ENCODE assay signal across 21 mouse cellular contexts in genomic region chr4:99108817-99109216, GRCm38 (mm10). TPM values are rescaled to one million over a fixed set of nuclear protein-coding genes. Genes with fewer than 3 reads are reported as not detected.
DNase-seq lines count a peak whose midpoint lies in the region; ATAC-seq and TF ChIP-seq lines count a peak whose summit lies in the region.
"Had no signal": no experiment of that assay in that cellular context is flagged by ENCODE, and none has a peak within 500 bp of the region (broad histone marks: within the 10 kb centered on the region; RNA-seq: fewer than 3 reads in every experiment).

No protein-coding gene starts in this region.

- peaks cover 6% of the 10 kb centered on the region; the same call in 1 of the 2 replicates for H3K4me1 ChIP-seq in forebrain, embryonic 16.5 days (replicated peaks; ENCODE audit: control insufficient read depth, insufficient read depth, low read length)
- H3K4me1 ChIP-seq in forebrain, embryonic 12.5 days: peaks cover 24% of the 10 kb centered on the region
- peaks cover 33% of the 10 kb centered on the region for H3K4me1 ChIP-seq in kidney, embryonic 15.5 days
- peaks cover 13% of the 10 kb centered on the region for H3K4me1 ChIP-seq in midbrain, embryonic 16.5 days (ENCODE audit: control insufficient read depth, insufficient read depth, low read length)
- H3K4me1 ChIP-seq in midbrain, postnatal 0 days (ENCODE audit: insufficient read depth, low read length): 0 out of 2 replicates have a peak, but pooled peaks cover 6% of the 10 kb centered on the region

- H3K9me3 ChIP-seq in forebrain, embryonic 16.5 days (ENCODE audit: control insufficient read depth, low read length): no peaks in the 10 kb centered on the region
- H3K9me3 ChIP-seq in forebrain, embryonic 12.5 days: no peaks in the 10 kb centered on the region
- no peaks in the 10 kb centered on the region for H3K9me3 ChIP-seq in kidney, embryonic 15.5 days (replicated peaks)
- no peaks in the 10 kb centered on the region for H3K9me3 ChIP-seq in midbrain, embryonic 16.5 days (replicated peaks; ENCODE audit: control insufficient read depth, low read length, poor library complexity, severe bottlenecking)
- no peaks in the 10 kb centered on the region for H3K9me3 ChIP-seq in midbrain, postnatal 0 days (ENCODE audit: low read length)
- H3K9me3 ChIP-seq: embryonic facial prominence, embryonic 13.5 days; embryonic facial prominence, embryonic 15.5 days had no signal

- H3K36me3 ChIP-seq in forebrain, embryonic 16.5 days (ENCODE audit: control insufficient read depth, insufficient read depth): no peaks in the 10 kb centered on the region
- 0 out of 2 replicates have a peak, but pooled peaks cover 2% of the 10 kb centered on the region for H3K36me3 ChIP-seq in forebrain, embryonic 12.5 days (replicated peaks)
- no peaks in the 10 kb centered on the region for H3K36me3 ChIP-seq in kidney, embryonic 15.5 days
- no peaks in the 10 kb centered on the region for H3K36me3 ChIP-seq in midbrain, embryonic 16.5 days (ENCODE audit: control insufficient read depth, insufficient read depth, low read length)
- H3K36me3 ChIP-seq in midbrain, postnatal 0 days (ENCODE audit: insufficient read depth, low read length): no peaks in the 10 kb centered on the region
- H3K36me3 ChIP-seq: embryonic facial prominence, embryonic 13.5 days; embryonic facial prominence, embryonic 15.5 days had no signal

- no peak for DNase-seq in kidney, postnatal 4 days
- no peak for DNase-seq in midbrain, postnatal 0 days (ENCODE audit: low spot score)
- DNase-seq: adrenal gland, adult 2 months; adrenal gland, postnatal 10 days; adrenal gland, postnatal 25 days; cerebellum, adult 11 months; cerebellum, adult 18-20 months; cerebellum, adult 8-10 months; cerebellum, adult 9-11 months; cerebellum, postnatal 14 days; cerebellum, postnatal 36 days; embryo, embryonic 11 days had no signal

- H3K4me3 ChIP-seq in forebrain, embryonic 16.5 days (replicated peaks; ENCODE audit: low read length): no peak overlapping the region
- no peak overlapping the region for H3K4me3 ChIP-seq in forebrain, embryonic 12.5 days (replicated peaks)
- H3K4me3 ChIP-seq in kidney, embryonic 15.5 days (replicated peaks): no peak overlapping the region
- no peak overlapping the region for H3K4me3 ChIP-seq in midbrain, embryonic 16.5 days (ENCODE audit: low read depth, low read length)
- no peak overlapping the region for H3K4me3 ChIP-seq in midbrain, postnatal 0 days (ENCODE audit: low read depth, low read length)
- H3K4me3 ChIP-seq: embryonic facial prominence, embryonic 13.5 days; embryonic facial prominence, embryonic 15.5 days; erythroblast, embryonic 14.5 days; forebrain, embryonic 10.5 days had no signal

- H3K9ac ChIP-seq in forebrain, embryonic 16.5 days (replicated peaks; ENCODE audit: low read depth, low read length): no peak overlapping the region
- H3K9ac ChIP-seq in forebrain, embryonic 12.5 days: no peak overlapping the region
- H3K9ac ChIP-seq in kidney, embryonic 15.5 days: no peak overlapping the region
- no peak overlapping the region for H3K9ac ChIP-seq in midbrain, embryonic 16.5 days (ENCODE audit: low read depth, low read length)
- no peak overlapping the region for H3K9ac ChIP-seq in midbrain, postnatal 0 days (replicated peaks; ENCODE audit: low read length, poor library complexity, severe bottlenecking)
- H3K9ac ChIP-seq: embryonic facial prominence, embryonic 13.5 days; embryonic facial prominence, embryonic 15.5 days had no signal

- no peak overlapping the region for H3K4me2 ChIP-seq in forebrain, embryonic 16.5 days (ENCODE audit: low read length)
- H3K4me2 ChIP-seq in forebrain, embryonic 12.5 days: no peak overlapping the region
- H3K4me2 ChIP-seq in kidney, embryonic 15.5 days: no peak overlapping the region
- no peak overlapping the region for H3K4me2 ChIP-seq in midbrain, embryonic 16.5 days (ENCODE audit: low read length)
- H3K4me2 ChIP-seq in midbrain, postnatal 0 days (ENCODE audit: low read depth, low read length, poor library complexity, severe bottlenecking): no peak overlapping the region
- H3K4me2 ChIP-seq: embryonic facial prominence, embryonic 13.5 days; embryonic facial prominence, embryonic 15.5 days had no signal

- 83% methylated on average over 4 of the region's 4 CpGs for WGBS in forebrain, embryonic 16.5 days
- WGBS in forebrain, embryonic 12.5 days: 89% methylated on average over 4 of the region's 4 CpGs
- WGBS in kidney, embryonic 15.5 days: 78% methylated on average over 4 of the region's 4 CpGs
- WGBS in midbrain, embryonic 16.5 days: 85% methylated on average over 4 of the region's 4 CpGs
- WGBS in midbrain, postnatal 0 days: 80% methylated on average over 4 of the region's 4 CpGs

- 0 out of 2 replicates have a peak, but pooled peaks have one; percentile 13 for ATAC-seq in forebrain, embryonic 16.5 days
- ATAC-seq in forebrain, embryonic 12.5 days (ENCODE audit: low FRiP score): no peak
- 0 out of 2 replicates have a peak, but pooled peaks have one; percentile 9 for ATAC-seq in kidney, embryonic 15.5 days (replicated peaks; ENCODE audit: low FRiP score)
- 0 out of 2 replicates have a peak, but pooled peaks have one; percentile 15 for ATAC-seq in midbrain, embryonic 16.5 days
- no peak for ATAC-seq in midbrain, postnatal 0 days (ENCODE audit: low FRiP score)
- ATAC-seq: forebrain, embryonic 14.5 days had no signal

- TF ChIP-seq CTCF in midbrain, postnatal 0 days (IDR thresholded peaks at IDR 0.05): no peak

- H3K27me3 ChIP-seq in forebrain, embryonic 16.5 days (replicated peaks; ENCODE audit: control insufficient read depth, insufficient read depth, low read length): no peaks in the 10 kb centered on the region
- no peaks in the 10 kb centered on the region for H3K27me3 ChIP-seq in forebrain, embryonic 12.5 days
- no peaks in the 10 kb centered on the region for H3K27me3 ChIP-seq in kidney, embryonic 15.5 days
- no peaks in the 10 kb centered on the region for H3K27me3 ChIP-seq in midbrain, embryonic 16.5 days (ENCODE audit: control insufficient read depth, insufficient read depth, low read depth, low read length)
- H3K27me3 ChIP-seq in midbrain, postnatal 0 days (ENCODE audit: insufficient read depth, low read length): no peaks in the 10 kb centered on the region
- H3K27me3 ChIP-seq: embryonic facial prominence, embryonic 13.5 days; embryonic facial prominence, embryonic 15.5 days had no signal

- H3K27ac ChIP-seq in forebrain, embryonic 16.5 days (ENCODE audit: low read length): no peak overlapping the region
- no peak overlapping the region for H3K27ac ChIP-seq in forebrain, embryonic 12.5 days
- no peak overlapping the region for H3K27ac ChIP-seq in kidney, embryonic 15.5 days
- no peak overlapping the region for H3K27ac ChIP-seq in midbrain, embryonic 16.5 days (ENCODE audit: low read length)
- no peak overlapping the region for H3K27ac ChIP-seq in midbrain, postnatal 0 days (ENCODE audit: low read depth, low read length)
- H3K27ac ChIP-seq: embryonic facial prominence, embryonic 13.5 days; embryonic facial prominence, embryonic 15.5 days; forebrain, embryonic 10.5 days had no signal

RNA-seq across cellular contexts. Expression of gene Dock7, which starts 11.9 kb away (rescaled TPM):
- 86.0 and 87.1 TPM in 2 replicates for polyA plus RNA-seq in forebrain, embryonic 16.5 days (2015; fragmentation: Nextera tagmentation; extraction: Ambion mirVana)
- 122 and 129 TPM in 2 replicates for polyA plus RNA-seq in forebrain, embryonic 12.5 days (2016; fragmentation: Nextera tagmentation; extraction: Ambion mirVana)
- polyA plus RNA-seq in kidney, embryonic 15.5 days (2015; fragmentation: Nextera tagmentation; extraction: Ambion mirVana): 55.4 and 60.1 TPM in 2 replicates
- 64.4 and 74.4 TPM in 2 replicates for polyA plus RNA-seq in midbrain, embryonic 16.5 days (2015; fragmentation: Nextera tagmentation; extraction: Ambion mirVana)
- total RNA-seq in midbrain, postnatal 0 days (2014; rRNA removed): 82.3 and 115 TPM in 2 replicates
- polyA plus RNA-seq in midbrain, postnatal 0 days (2015; fragmentation: Nextera tagmentation; extraction: Ambion mirVana): 28.8 and 36.8 TPM in 2 replicates

Comparison
In these comparisons a context has a peak if more than half of its experiments do, and no peak if none do; other contexts are left out.
1. ATAC-seq: peak in forebrain, embryonic 16.5 days (single experiment), kidney, embryonic 15.5 days (single experiment) and midbrain, embryonic 16.5 days (single experiment); none in forebrain, embryonic 12.5 days (single experiment) and midbrain, postnatal 0 days (single experiment).